Mouse (Mus musculus): Measurements from ENCODE around the gene Znrf1. TPM values are rescaled to one million over a fixed set of nuclear protein-coding genes. Genes with fewer than 3 reads are reported as not detected.

Gene Znrf1
- polyA plus RNA-seq, 1 experiment: 103 TPM

DNA sequence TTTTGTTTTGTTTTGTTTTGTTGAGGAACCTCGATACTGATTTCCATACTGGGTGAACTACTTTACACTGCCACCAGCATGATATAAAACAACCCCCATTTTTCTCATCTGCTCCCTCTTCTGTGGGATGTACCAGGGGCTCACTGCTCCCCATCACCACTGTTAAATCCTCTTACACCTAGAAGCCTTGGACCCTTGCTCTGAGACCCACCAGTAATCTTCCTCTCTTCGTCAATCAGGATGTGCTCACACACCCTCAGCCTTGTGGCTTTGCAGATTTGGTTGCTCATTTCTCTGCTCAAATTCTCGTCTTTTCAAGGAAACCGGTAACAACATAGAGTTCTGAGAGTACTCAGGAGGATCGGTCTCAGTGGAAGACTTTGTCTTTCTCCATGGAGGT lies 7.8 kb upstream of the Znrf1 start:
- H3K4me3 ChIP-seq (replicated peaks; ENCODE audit: extremely low read depth, low read depth, low read length): no peak overlapping the region
- TF ChIP-seq POLR2A (IDR thresholded peaks at IDR 0.05; ENCODE audit: borderline replicate concordance, extremely low read depth, low read depth, low read length) (no peak), CTCF (IDR thresholded peaks at IDR 0.05; ENCODE audit: insufficient read depth, low read length) (no peak)
- no peak for DNase-seq
- 77% methylated on average over 5 of the region's 5 CpGs for WGBS
- no peaks in the 10 kb centered on the region for H3K4me1 ChIP-seq (ENCODE audit: control insufficient read depth, insufficient read depth, low read length)

DNA sequence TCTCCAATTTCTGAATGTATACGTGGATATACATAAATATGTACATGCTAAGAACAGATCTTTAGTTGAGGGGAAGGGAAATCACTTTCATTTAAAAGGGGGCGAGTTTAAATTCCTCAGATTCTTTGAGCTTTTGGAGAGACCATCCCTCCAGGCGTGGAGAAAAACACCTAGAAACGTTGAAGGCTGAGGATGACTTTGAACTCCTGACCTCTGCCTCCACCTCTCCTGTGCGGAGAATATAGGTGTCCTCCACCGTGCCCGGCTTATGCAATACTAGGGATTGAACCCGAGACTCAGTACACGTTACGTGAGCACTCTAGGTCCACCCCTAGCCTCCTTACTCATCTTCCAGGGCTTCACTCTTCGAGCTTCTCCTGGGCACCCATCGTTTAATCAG lies 4.7 kb upstream of the Znrf1 start:
- WGBS: 69% methylated on average over 12 of the region's 12 CpGs
- H3K4me3 ChIP-seq (replicated peaks; ENCODE audit: extremely low read depth, low read depth, low read length): no peak overlapping the region
- DNase-seq: no peak
- TF ChIP-seq POLR2A (IDR thresholded peaks at IDR 0.05; ENCODE audit: borderline replicate concordance, extremely low read depth, low read depth, low read length) (no peak), CTCF (IDR thresholded peaks at IDR 0.05; ENCODE audit: insufficient read depth, low read length) (no peak)
- H3K4me1 ChIP-seq (ENCODE audit: control insufficient read depth, insufficient read depth, low read length): no peaks in the 10 kb centered on the region

DNA sequence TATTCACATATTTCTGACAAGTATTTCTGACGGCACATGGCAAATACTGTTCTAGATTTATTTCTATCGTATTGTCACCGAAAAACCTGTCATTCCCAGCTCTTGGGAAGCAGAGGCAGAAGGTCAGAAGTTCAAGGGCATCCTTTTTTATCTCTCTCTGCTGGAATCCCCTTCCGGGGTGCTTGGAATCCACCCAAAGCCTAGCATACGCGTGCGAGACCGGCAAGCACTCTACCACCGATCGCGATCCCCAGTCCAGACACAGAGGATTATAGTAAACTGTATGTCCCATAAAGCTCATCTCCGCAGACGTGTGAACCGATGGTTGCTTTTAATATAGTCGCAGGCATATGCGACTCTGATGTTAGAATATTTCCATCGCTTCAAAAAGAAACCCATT lies 4.3 kb upstream of the Znrf1 start:
- TF ChIP-seq CTCF (IDR thresholded peaks at IDR 0.05; ENCODE audit: insufficient read depth, low read length): no peak
- no peak for TF ChIP-seq POLR2A (IDR thresholded peaks at IDR 0.05; ENCODE audit: borderline replicate concordance, extremely low read depth, low read depth, low read length)
- 71% methylated on average over 17 of the region's 17 CpGs for WGBS

DNA sequence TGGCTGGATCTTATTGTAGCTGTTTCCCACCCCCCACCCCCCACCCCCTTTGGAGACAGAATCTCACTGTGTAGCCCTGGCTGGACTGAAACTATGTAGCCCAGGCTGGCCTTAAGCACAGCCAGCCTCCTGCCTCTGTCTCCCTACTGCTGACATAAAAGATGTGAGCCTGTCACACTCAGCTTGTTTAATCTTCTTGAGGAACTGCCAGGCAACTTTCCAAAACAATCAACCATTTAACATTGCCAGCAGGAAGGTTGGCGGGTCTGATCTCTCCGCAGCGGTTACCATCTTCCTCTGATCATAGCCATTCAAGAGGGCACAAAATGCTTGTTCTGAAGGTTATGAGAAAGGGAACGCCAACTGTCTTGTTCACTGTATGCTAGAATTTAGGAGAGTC lies 2.4 kb upstream of the Znrf1 start:
- no peak overlapping the region for H3K4me3 ChIP-seq (replicated peaks; ENCODE audit: extremely low read depth, low read depth, low read length)
- WGBS: 43% methylated on average over 4 of the region's 4 CpGs
- peaks cover 6% of the 10 kb centered on the region; the same call in 1 of the 2 replicates for H3K4me1 ChIP-seq (ENCODE audit: control insufficient read depth, insufficient read depth, low read length)
- no peak for TF ChIP-seq POLR2A (IDR thresholded peaks at IDR 0.05; ENCODE audit: borderline replicate concordance, extremely low read depth, low read depth, low read length)
- no peak for TF ChIP-seq CTCF (IDR thresholded peaks at IDR 0.05; ENCODE audit: insufficient read depth, low read length)
- DNase-seq: no peak

More for the DNA sequence above, 4.3 kb upstream of the Znrf1 start:
- DNase-seq: no peak
- Histone ChIP-seq H3K4me3 (replicated peaks; ENCODE audit: extremely low read depth, low read depth, low read length) (no peak overlapping the region), H3K4me1 (ENCODE audit: control insufficient read depth, insufficient read depth, low read length) (no peaks in the 10 kb centered on the region)

DNA sequence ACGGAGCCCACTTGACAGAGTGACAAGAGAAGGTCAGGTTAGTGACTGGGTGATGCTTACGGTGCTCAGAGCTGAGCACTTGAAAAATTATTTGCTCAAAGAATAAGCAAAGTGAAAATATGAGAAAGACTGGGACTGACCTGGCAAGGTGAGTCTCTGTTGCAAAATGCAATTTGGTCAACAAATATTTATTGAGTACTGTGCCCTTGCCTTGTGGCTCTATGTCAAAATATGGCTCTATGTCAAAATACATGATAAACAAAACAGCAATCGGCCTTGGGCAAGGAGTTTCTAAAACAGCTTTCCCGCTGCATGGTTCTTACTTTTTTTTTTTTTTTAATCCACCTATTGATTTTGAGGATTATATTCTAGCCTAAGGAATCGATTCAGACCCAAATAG lies 406 bp upstream of the Znrf1 start:
- Histone ChIP-seq H3K4me1 (ENCODE audit: control insufficient read depth, insufficient read depth, low read length) (peaks cover 11% of the 10 kb centered on the region; the same call in 1 of the 2 replicates), H3K4me3 (replicated peaks; ENCODE audit: extremely low read depth, low read depth, low read length) (no peak overlapping the region)
- TF ChIP-seq CTCF (IDR thresholded peaks at IDR 0.05; ENCODE audit: insufficient read depth, low read length): no peak
- TF ChIP-seq POLR2A (IDR thresholded peaks at IDR 0.05; ENCODE audit: borderline replicate concordance, extremely low read depth, low read depth, low read length): no peak
- WGBS: 25% methylated on average over 5 of the region's 5 CpGs
- DNase-seq: no peak

DNA sequence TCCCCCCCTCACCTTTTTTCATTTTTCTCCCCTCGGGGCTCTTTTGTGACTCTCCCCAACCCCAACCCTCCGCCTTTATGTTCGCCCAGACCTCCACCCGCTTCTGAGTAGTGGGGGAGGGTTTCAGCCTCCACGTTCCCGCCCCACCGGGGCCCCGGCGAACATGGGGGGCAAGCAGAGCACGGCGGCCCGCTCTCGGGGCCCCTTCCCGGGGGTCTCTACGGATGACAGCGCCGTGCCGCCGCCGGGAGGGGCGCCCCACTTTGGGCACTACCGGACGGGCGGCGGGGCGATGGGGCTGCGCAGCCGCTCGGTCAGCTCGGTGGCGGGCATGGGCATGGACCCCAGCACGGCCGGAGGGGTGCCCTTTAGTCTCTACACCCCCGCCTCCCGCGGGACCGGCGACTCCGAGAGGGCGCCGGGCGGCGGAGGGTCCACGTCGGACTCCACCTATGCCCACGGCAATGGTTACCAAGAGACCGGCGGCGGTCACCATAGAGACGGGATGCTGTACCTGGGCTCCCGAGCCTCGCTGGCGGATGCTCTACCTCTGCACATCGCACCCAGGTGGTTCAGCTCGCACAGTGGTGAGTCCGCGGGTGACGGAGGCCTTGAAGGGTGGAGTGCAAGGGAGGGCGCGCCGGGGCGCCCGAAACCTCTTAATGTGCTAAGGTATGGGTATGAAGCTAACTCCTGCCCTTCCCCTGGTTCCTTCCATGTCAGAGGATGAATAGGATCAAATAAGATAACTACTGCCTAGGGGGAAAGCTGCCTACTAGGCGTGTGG lies 1.3 kb downstream of the Znrf1 start:
- peak; percentile 63 for DNase-seq
- Histone ChIP-seq H3K4me1 (ENCODE audit: control insufficient read depth, insufficient read depth, low read length) (peaks cover 15% of the 10 kb centered on the region; the same call in 1 of the 2 replicates), H3K4me3 (replicated peaks; ENCODE audit: extremely low read depth, low read depth, low read length) (peak overlapping the region; percentile 80)
- WGBS: under 1% methylated on average over 64 of the region's 64 CpGs
- TF ChIP-seq CTCF (IDR thresholded peaks at IDR 0.05; ENCODE audit: insufficient read depth, low read length) (no peak), POLR2A (IDR thresholded peaks at IDR 0.05; ENCODE audit: borderline replicate concordance, extremely low read depth, low read depth, low read length) (no peak)

DNA sequence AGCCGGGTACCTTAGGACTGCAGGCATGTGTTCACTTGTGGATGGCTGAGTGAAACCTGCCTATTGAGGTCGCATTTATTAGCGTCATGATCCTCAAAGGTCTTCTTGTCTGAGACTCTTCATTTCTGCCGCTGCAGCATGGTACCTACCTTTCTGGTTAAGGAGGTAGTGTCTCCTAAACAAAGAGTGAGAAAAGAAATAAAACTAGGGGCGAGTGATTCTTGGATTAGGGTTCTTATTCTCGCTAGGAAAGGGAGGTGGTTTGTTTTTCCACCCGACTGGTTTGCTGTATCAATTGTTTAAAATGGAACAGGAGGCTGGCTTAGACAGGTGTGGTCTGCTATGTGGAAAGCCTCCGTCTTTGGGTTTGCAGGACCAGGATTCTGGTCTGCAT lies 1.9 kb downstream of the Znrf1 start:
- Histone ChIP-seq H3K4me3 (replicated peaks; ENCODE audit: extremely low read depth, low read depth, low read length) (peak overlapping the region; percentile 80), H3K4me1 (ENCODE audit: control insufficient read depth, insufficient read depth, low read length) (peaks cover 15% of the 10 kb centered on the region)
- TF ChIP-seq POLR2A (IDR thresholded peaks at IDR 0.05; ENCODE audit: borderline replicate concordance, extremely low read depth, low read depth, low read length) (no peak), CTCF (IDR thresholded peaks at IDR 0.05; ENCODE audit: insufficient read depth, low read length) (no peak)
- no peak for DNase-seq
- 5% methylated on average over 8 of the region's 8 CpGs for WGBS

DNA sequence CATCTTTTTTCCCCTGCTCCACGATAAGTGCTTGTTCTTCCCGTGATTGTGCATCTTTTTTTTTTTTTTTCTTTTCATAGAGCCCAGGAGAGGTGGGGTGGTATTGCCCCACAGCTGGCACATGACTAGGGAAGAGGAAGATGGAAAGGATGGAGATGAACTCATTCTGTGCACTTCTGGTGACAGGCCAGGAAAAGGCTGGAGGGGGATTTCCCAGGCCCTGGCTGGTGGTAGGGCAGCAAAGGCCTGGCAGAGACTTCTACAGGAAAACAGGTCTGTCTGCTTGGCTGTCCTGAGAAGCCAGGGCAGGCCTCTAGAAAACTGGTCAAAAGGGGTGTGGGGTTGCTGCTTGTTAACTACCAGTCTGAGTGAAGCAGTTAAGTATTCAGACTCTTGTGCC lies 2.3 kb downstream of the Znrf1 start:
- TF ChIP-seq CTCF (IDR thresholded peaks at IDR 0.05; ENCODE audit: insufficient read depth, low read length): no peak
- no peak for TF ChIP-seq POLR2A (IDR thresholded peaks at IDR 0.05; ENCODE audit: borderline replicate concordance, extremely low read depth, low read depth, low read length)
- Histone ChIP-seq H3K4me1 (ENCODE audit: control insufficient read depth, insufficient read depth, low read length) (peaks cover 15% of the 10 kb centered on the region), H3K4me3 (replicated peaks; ENCODE audit: extremely low read depth, low read depth, low read length) (peak overlapping the region; percentile 80)
- DNase-seq: no peak
- 2% methylated on average over 2 of the region's 2 CpGs for WGBS

DNA sequence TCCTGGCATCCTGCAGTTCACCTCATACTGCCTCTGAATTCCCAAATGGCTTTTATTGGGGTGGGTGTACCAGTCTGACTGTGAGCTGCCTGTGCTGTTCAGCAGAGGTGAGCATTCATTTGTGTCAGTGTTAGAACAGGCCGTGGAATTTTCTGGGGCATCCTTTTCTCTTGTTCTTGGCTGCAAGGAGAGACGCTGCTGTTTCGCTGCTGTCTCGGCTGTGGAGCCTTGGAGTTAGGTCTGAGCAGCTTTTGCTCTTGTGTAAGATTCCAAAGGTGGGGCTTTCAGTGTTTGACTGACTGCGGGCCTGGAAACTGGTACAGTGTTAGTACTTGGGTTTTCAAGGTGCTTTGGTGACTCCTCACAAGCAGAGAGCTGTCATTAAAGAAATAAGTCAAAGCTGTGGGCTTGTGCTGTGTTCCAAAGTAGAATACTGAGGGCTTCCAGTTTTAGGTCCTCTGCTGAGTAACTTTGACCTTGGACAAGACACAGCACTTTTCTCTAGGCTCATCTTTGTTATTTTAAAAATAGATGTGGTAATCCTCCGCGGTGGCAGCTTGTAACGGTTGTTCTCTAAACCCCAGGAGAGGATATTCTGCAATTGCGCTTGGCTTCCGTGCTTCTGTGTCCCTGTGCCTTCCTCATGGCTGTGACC lies 3.7 kb downstream of the Znrf1 start:
- 21% methylated on average over 10 of the region's 10 CpGs for WGBS
- peaks cover 15% of the 10 kb centered on the region for H3K4me1 ChIP-seq (ENCODE audit: control insufficient read depth, insufficient read depth, low read length)
- no peak for DNase-seq
- no peak overlapping the region for H3K4me3 ChIP-seq (replicated peaks; ENCODE audit: extremely low read depth, low read depth, low read length)
- TF ChIP-seq CTCF (IDR thresholded peaks at IDR 0.05; ENCODE audit: insufficient read depth, low read length): no peak
- no peak for TF ChIP-seq POLR2A (IDR thresholded peaks at IDR 0.05; ENCODE audit: borderline replicate concordance, extremely low read depth, low read depth, low read length)
